Mouse (Mus musculus): ENCODE data around the gene Rsl24d1.

GRCm38 (mm10) chr9:73068688-73069087 is 44.5 kb upstream of the Rsl24d1 start:
- TF ChIP-seq CTCF (conservative IDR thresholded peaks at IDR 0.05; ENCODE audit: insufficient read depth, insufficient read length, low read depth, low read length) (no peak), POLR2A (IDR thresholded peaks at IDR 0.05; ENCODE audit: low read depth, low read length) (no peak)
